Mouse (Mus musculus) CH12.LX (cell line): Measurements from ENCODE around the gene Ift22. TPM values are rescaled to one million over a fixed set of nuclear protein-coding genes. Genes with fewer than 3 reads are reported as not detected.

Source experiments
- DNase-seq: peaks from one replicate; pipeline ENCODE4 v3.0.0-alpha.2; 2013; ENCODE audit errors: extremely low read depth
- H3K27ac ChIP-seq: 2 replicates; pipeline ENCODE4 v1.5.1; 2012; ENCODE audit warnings: low read depth, mild to moderate bottlenecking, control low read depth, moderate library complexity; ENCODE audit not compliant: insufficient read depth
- H3K27me3 ChIP-seq: replicated peaks from 2 replicates; pipeline ENCODE3; 2012; ENCODE audit warnings: inconsistent platforms
- H3K36me3 ChIP-seq, 2 experiments: replicated peaks in 1 of 2; 2 replicates each; pipeline versions ENCODE3 to v1.6.1; 2012; ENCODE audit warnings: inconsistent platforms in 1 of 2, low read length in 1 of 2, mild to moderate bottlenecking in 1 of 2, mixed read lengths in 1 of 2, moderate library complexity in 1 of 2; ENCODE audit not compliant: control insufficient read depth in 1 of 2, insufficient read depth in 1 of 2
- H3K4me1 ChIP-seq, 2 experiments: 2 replicates each; pipeline ENCODE4 v1.6.1; 2012; ENCODE audit warnings: inconsistent platforms in 1 of 2, moderate library complexity in 1 of 2; ENCODE audit not compliant: insufficient read depth in 2 of 2, control insufficient read depth in 1 of 2
- H3K4me2 ChIP-seq: 2 replicates; pipeline ENCODE4 v1.6.1; 2012; ENCODE audit warnings: low read depth, mild to moderate bottlenecking, control low read depth; ENCODE audit not compliant: poor library complexity, insufficient read depth, severe bottlenecking
- H3K4me3 ChIP-seq, 3 experiments: fragments of 150-350 bp in 1 of 3; sonication (generic) in 1 of 3; replicated peaks in 1 of 3; 2 replicates each; pipeline versions ENCODE3 to v1.5.1; 2011 to 2012; ENCODE audit warnings: low read depth in 2 of 3, low read length in 2 of 3, mild to moderate bottlenecking in 2 of 3, moderate library complexity in 2 of 3, control low read depth in 1 of 3, improper control_type of control experiment in 1 of 3, inconsistent platforms in 1 of 3, mixed read lengths in 1 of 3; ENCODE audit not compliant: poor library complexity in 1 of 3
- H3K79me2 ChIP-seq: replicated peaks from 2 replicates; pipeline ENCODE4 v1.6.1; 2012; ENCODE audit warnings: mild to moderate bottlenecking, moderate library complexity; ENCODE audit not compliant: control insufficient read depth, poor library complexity, insufficient read depth, severe bottlenecking; ENCODE audit errors: extremely low read depth
- H3K9ac ChIP-seq: 2 replicates; pipeline ENCODE4 v1.6.1; 2012; ENCODE audit warnings: low read depth, mild to moderate bottlenecking, control low read depth, moderate library complexity; ENCODE audit not compliant: insufficient read depth
- H3K9me3 ChIP-seq: replicated peaks from 2 replicates; pipeline ENCODE3; 2012; ENCODE audit warnings: low read length, inconsistent platforms, mixed read lengths
- BHLHE40 ChIP-seq: IDR thresholded peaks from 2 replicates; pipeline ENCODE4 v1.6.1; 2011; ENCODE audit warnings: mild to moderate bottlenecking, low read depth, low read length, improper control_type of control experiment
- CHD1 ChIP-seq: IDR thresholded peaks from 2 replicates; pipeline ENCODE4 v1.6.1; 2012; ENCODE audit warnings: low read depth, low read length, improper control_type of control experiment, inconsistent platforms
- CHD2 ChIP-seq: IDR thresholded peaks from 2 replicates; pipeline ENCODE4 v1.6.1; 2011; ENCODE audit warnings: low read length, improper control_type of control experiment
- CTCF ChIP-seq, 2 experiments: IDR thresholded peaks in 1 of 2; conservative IDR thresholded peaks in 1 of 2; 2 replicates each; pipeline ENCODE4 v1.5.1; 2011 to 2012; ENCODE audit warnings: low read depth in 2 of 2, low read length in 2 of 2, improper control_type of control experiment in 1 of 2, inconsistent platforms in 1 of 2, mild to moderate bottlenecking in 1 of 2, moderate library complexity in 1 of 2
- E2F4 ChIP-seq: IDR thresholded peaks from 2 replicates; pipeline ENCODE4 v1.6.1; 2011; ENCODE audit warnings: low read depth, low read length, improper control_type of control experiment; ENCODE audit not compliant: insufficient replicate concordance
- ELF1 ChIP-seq: IDR thresholded peaks from 2 replicates; pipeline ENCODE4 v1.6.1; 2014; ENCODE audit warnings: low read depth, mild to moderate bottlenecking, inconsistent platforms, low read length, improper control_type of control experiment
- EP300 ChIP-seq: IDR thresholded peaks from 2 replicates; pipeline ENCODE4 v1.6.1; 2011; ENCODE audit warnings: low read length, improper control_type of control experiment
- ETS1 ChIP-seq: conservative IDR thresholded peaks from 2 replicates; pipeline ENCODE4 v1.6.1; 2012; ENCODE audit warnings: low read depth, mild to moderate bottlenecking, inconsistent platforms, low read length, improper control_type of control experiment, moderate library complexity
- GABPA ChIP-seq: IDR thresholded peaks from 2 replicates; pipeline ENCODE4 v1.6.1; 2012; ENCODE audit warnings: low read depth, low read length, improper control_type of control experiment, inconsistent platforms; ENCODE audit not compliant: insufficient replicate concordance
- HCFC1 ChIP-seq: IDR thresholded peaks from 2 replicates; pipeline ENCODE4 v1.6.1; 2012; ENCODE audit warnings: low read depth, mild to moderate bottlenecking, inconsistent platforms, low read length, improper control_type of control experiment
- IRF4 ChIP-seq: IDR thresholded peaks from 2 replicates; pipeline ENCODE4 v1.6.1; 2014; ENCODE audit warnings: low read depth, mild to moderate bottlenecking, inconsistent platforms, low read length, improper control_type of control experiment
- JUND ChIP-seq: conservative IDR thresholded peaks from 2 replicates; pipeline ENCODE4 v1.6.1; 2011; ENCODE audit warnings: low read depth, low read length, improper control_type of control experiment
- KAT2A ChIP-seq: IDR thresholded peaks from 2 replicates; pipeline ENCODE4 v1.6.1; 2012; ENCODE audit warnings: low read length, improper control_type of control experiment, inconsistent platforms; ENCODE audit not compliant: insufficient replicate concordance
- MAFK ChIP-seq: IDR thresholded peaks from 2 replicates; pipeline ENCODE4 v1.6.1; 2011; ENCODE audit warnings: low read length, improper control_type of control experiment; ENCODE audit not compliant: insufficient replicate concordance
- MAX ChIP-seq: IDR thresholded peaks from 2 replicates; pipeline ENCODE4 v1.6.1; 2011; ENCODE audit warnings: low read length, improper control_type of control experiment
- MEF2A ChIP-seq: IDR thresholded peaks from 2 replicates; pipeline ENCODE4 v1.6.1; 2014; ENCODE audit warnings: low read depth, mild to moderate bottlenecking, inconsistent platforms, low read length, improper control_type of control experiment, borderline replicate concordance
- MXI1 ChIP-seq: IDR thresholded peaks from 2 replicates; pipeline ENCODE4 v1.6.1; 2011; ENCODE audit warnings: mild to moderate bottlenecking, low read depth, low read length, improper control_type of control experiment
- MYC ChIP-seq: IDR thresholded peaks from 2 replicates; pipeline ENCODE4 v1.6.1; 2011; ENCODE audit warnings: low read depth, mild to moderate bottlenecking, improper control_type of control experiment, low read length
- NELFE ChIP-seq: IDR thresholded peaks from 2 replicates; pipeline ENCODE4 v1.6.1; 2011; ENCODE audit warnings: low read depth, low read length, improper control_type of control experiment
- POLR2A ChIP-seq: IDR thresholded peaks from 2 replicates; pipeline ENCODE4 v1.6.1; 2011; ENCODE audit warnings: low read depth, mild to moderate bottlenecking, improper control_type of control experiment, low read length
- RAD21 ChIP-seq: IDR thresholded peaks from 2 replicates; pipeline ENCODE4 v1.6.1; 2011; ENCODE audit warnings: low read depth, mild to moderate bottlenecking, low read length, improper control_type of control experiment, moderate library complexity
- SIN3A ChIP-seq: IDR thresholded peaks from 2 replicates; pipeline ENCODE4 v1.6.1; 2012; ENCODE audit warnings: low read length, improper control_type of control experiment, inconsistent platforms
- SMC3 ChIP-seq: IDR thresholded peaks from 2 replicates; pipeline ENCODE4 v1.6.1; 2011; ENCODE audit warnings: low read depth, low read length, improper control_type of control experiment
- UBTF ChIP-seq: IDR thresholded peaks from 2 replicates; pipeline ENCODE4 v1.6.1; 2012; ENCODE audit warnings: low read depth, mild to moderate bottlenecking, inconsistent platforms, low read length, improper control_type of control experiment, moderate library complexity
- ZC3H11A ChIP-seq: IDR thresholded peaks from 2 replicates; pipeline ENCODE4 v1.6.1; 2012; ENCODE audit warnings: low read depth, mild to moderate bottlenecking, inconsistent platforms, low read length, improper control_type of control experiment
- ZNF384 ChIP-seq: IDR thresholded peaks from 2 replicates; pipeline ENCODE4 v1.6.1; 2012; ENCODE audit warnings: low read depth, low read length, improper control_type of control experiment, inconsistent platforms
- dilution Hi-C: fragments of 300-500 bp; cut with MboI; formaldehyde crosslinking; loops from 2 replicates; pipeline ENCODE4 v1.14.3; 2020; ENCODE audit warnings: low sequenced_read_pairs; ENCODE audit not compliant: extremely low pct_unique_long_range_greater_than_20kb, extremely low pct_ligation_motif_present
- in situ Hi-C: fragments of 300-500 bp; cut with MboI; formaldehyde crosslinking; loops from 3 replicates; pipeline ENCODE4 v1.14.3; 2019; ENCODE audit warnings: low sequenced_read_pairs, low pct_ligation_motif_present, low pct_unique_long_range_greater_than_20kb, mixed read lengths
- polyA plus RNA-seq: library from polyadenylated mRNA; unstranded; fragments of >175 nt; gene quantifications from 2 replicates; pipeline ENCODE4 v1.2.1, GENCODE M21; 2012; ENCODE audit warnings: low read depth; ENCODE audit not compliant: insufficient read length
- total RNA-seq, 2 experiments: library from RNA; depleted of rRNA; stranded (reverse); fragments of 300-350 nt in 1 of 2; fragments of >200 nt in 1 of 2; gene quantifications; 2 replicates each; pipeline ENCODE4 v1.2.3; 2012 to 2014

Ift22 gene
- total and polyA plus RNA-seq, 3 experiments, result 16.8 to 39.6 (median 18.5) TPM

DNA sequence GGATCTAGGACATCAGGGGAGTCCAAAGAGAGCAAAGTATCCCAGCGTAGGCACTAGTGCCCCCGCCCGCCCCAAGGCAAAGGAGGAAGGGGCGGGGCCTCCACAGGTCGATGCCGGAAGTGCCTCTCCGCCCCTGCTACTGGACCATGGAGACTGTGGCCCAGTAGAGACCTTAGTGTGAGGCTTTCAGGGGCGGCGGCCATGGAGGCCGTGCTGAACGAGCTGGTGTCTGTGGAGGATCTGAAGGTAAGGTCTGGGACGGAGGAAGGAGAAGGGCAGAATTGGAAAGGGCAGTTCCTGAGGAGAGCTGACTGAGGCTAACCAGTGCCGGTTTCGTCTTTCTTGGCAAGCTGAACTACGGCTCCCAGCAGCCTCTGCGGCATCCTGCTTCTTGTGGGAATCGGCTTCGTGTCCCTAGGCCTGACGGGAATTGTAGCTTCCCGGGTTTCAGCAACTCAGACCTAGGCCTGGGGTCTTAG is 54.1 kb downstream of the Ift22 start (continued):
- TF ChIP-seq MEF2A (peak; percentile 37; the same call in 1 of the 2 replicates), ETS1 (0 out of 2 replicates have a peak, but pooled peaks have one; percentile 7), ZC3H11A (no peak), JUND (no peak), BHLHE40 (no peak), MAX (no peak), KAT2A (peak; percentile 94; the same call in 1 of the 2 replicates)

DNA sequence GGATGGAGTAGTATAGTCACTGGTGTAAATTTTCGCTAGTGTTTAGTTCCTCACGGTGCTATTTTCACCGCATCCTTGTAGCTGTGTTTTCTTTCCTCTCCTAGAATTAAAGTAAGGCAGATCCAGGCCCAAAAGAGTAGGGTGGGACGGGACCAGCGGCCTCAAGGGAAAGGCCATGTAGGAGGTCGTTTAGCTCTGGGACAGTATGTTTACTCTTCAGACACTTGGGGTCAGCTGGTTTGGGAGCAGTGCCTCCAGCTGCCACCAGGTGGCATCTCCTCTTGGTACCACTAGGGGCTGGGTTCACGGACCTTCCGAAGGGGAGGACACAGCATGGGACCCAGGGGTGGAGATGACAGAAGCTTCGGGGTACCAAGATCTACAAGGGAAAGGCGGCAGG is 54.6 kb downstream of the Ift22 start:
- DNase-seq, result peak; percentile 81
- dilution Hi-C loops (no loop called here), in situ Hi-C loops (loop anchor here (5.0 kb wide), 1 partner anchor 35 kb away; no protein-coding TSS in a partner anchor)
- peaks cover 35 to 47% of the 10 kb centered on the region in 2 experiments for H3K36me3 ChIP-seq
- peak overlapping the region; percentile 66 to 100 (median 87) for H3K4me3 ChIP-seq
- H3K4me1 ChIP-seq, result peaks cover 8 to 29% of the 10 kb centered on the region in 2 experiments; a peak in 3 of 4 replicates
- H3K4me2 ChIP-seq, result peak overlapping the region; percentile 71
- H3K9me3 ChIP-seq, result no peaks in the 10 kb centered on the region
- no peak for TF ChIP-seq MAFK
- TF ChIP-seq CHD2, result no peak
- no peak for TF ChIP-seq GABPA
- TF ChIP-seq NELFE, result no peak; the same call in none of the 2 replicates
- TF ChIP-seq E2F4, result no peak
- TF ChIP-seq ELF1, result no peak
- no peak for TF ChIP-seq HCFC1
- peak; percentile 60; the same call in 1 of the 2 replicates for TF ChIP-seq MXI1
- TF ChIP-seq UBTF, result no peak
- TF ChIP-seq SMC3, result peak; percentile 68
- no peak for TF ChIP-seq ZNF384
- TF ChIP-seq IRF4, result peak; percentile 43; the same call in 1 of the 2 replicates
- no peak; the same call in 1 of the 2 replicates for TF ChIP-seq SIN3A
- TF ChIP-seq POLR2A, result no peak
- peak; percentile 52; the same call in 1 of the 2 replicates for TF ChIP-seq MAX
- no peak for TF ChIP-seq EP300
- TF ChIP-seq CHD1, result peak; percentile 78
- TF ChIP-seq RAD21, result peak; percentile 33
- TF ChIP-seq MYC, result no peak
- peak; percentile 80 to 88 for TF ChIP-seq CTCF (conservative IDR thresholded peaks at IDR 0.05 in 1 of 2, IDR thresholded peaks at IDR 0.05 in 1 of 2; ENCODE audit: low read depth in 2 of 2, low read length in 2 of 2)
- H3K27ac ChIP-seq, result peak overlapping the region; percentile 85; the same call in 1 of the 2 replicates
- H3K27me3 ChIP-seq, result no peaks in the 10 kb centered on the region
- peak overlapping the region; percentile 90 for H3K9ac ChIP-seq
- H3K79me2 ChIP-seq, result no peaks in the 10 kb centered on the region
